Mouse (Mus musculus): ENCODE measurements around the gene Dido1. TPM values are rescaled to one million over a fixed set of nuclear protein-coding genes. Genes with fewer than 3 reads are reported as not detected.
A peak's percentile ranks its signal among the peaks of the same experiment; 100 is the strongest.
"Not testable (repeated sequence)": the region's sequence is repeated elsewhere in the genome, so short reads cannot be mapped to it uniquely, and the experiment has no call there.

Dido1 gene
- polyA plus RNA-seq, 1 experiment from 2014 or later: 16.4 TPM

DNA sequence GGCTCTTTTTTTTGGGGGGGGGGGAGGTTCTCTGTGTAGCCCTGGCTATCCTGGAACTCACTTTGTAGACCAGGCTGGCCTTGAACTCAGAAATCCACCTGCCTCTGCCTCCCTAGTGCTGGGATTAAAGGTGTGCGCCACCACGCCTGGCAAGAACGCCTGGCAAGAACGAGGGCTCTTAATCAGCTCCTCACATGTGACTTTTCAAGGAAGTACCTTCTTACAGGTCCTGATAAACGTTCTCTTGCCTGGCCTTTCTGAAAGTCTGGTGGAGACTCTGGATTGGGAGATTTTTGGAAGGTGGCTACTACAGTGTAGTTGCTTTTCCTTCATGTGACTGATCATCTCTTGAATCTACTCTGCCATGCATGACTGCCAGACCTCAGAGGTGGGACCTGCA, 12.9 kb upstream of the Dido1 start:
- not testable (repeated sequence) for H3K27me3 ChIP-seq (ENCODE audit: control insufficient read depth, insufficient read depth, low read length); ATAC-seq (ENCODE audit: insufficient number of reproducible peaks, insufficient read depth, low FRiP score, low read depth); H3K9ac ChIP-seq (ENCODE audit: low read length); H3K4me2 ChIP-seq (ENCODE audit: low read length); H3K4me3 ChIP-seq (ENCODE audit: control insufficient read depth in 1 of 2, insufficient read depth in 1 of 2, low read depth in 1 of 2, low read length in 2 of 2); H3K9me3 ChIP-seq (ENCODE audit: control insufficient read depth, low read length); H3K27ac ChIP-seq (replicated peaks in 1 of 2; ENCODE audit: control insufficient read depth in 1 of 2, insufficient read depth in 1 of 2, low read depth in 2 of 2, low read length in 2 of 2)
- H3K36me3 ChIP-seq (ENCODE audit: control insufficient read depth, insufficient read depth, low read length): peaks cover 62% of the 10 kb centered on the region
- peaks cover 7 to 10% of the 10 kb centered on the region in 2 experiments; a peak in 2 of 4 replicates for H3K4me1 ChIP-seq (ENCODE audit: control insufficient read depth in 2 of 2, insufficient read depth in 2 of 2, low read length in 2 of 2)
- 77% methylated on average over 5 of the region's 5 CpGs for WGBS

DNA sequence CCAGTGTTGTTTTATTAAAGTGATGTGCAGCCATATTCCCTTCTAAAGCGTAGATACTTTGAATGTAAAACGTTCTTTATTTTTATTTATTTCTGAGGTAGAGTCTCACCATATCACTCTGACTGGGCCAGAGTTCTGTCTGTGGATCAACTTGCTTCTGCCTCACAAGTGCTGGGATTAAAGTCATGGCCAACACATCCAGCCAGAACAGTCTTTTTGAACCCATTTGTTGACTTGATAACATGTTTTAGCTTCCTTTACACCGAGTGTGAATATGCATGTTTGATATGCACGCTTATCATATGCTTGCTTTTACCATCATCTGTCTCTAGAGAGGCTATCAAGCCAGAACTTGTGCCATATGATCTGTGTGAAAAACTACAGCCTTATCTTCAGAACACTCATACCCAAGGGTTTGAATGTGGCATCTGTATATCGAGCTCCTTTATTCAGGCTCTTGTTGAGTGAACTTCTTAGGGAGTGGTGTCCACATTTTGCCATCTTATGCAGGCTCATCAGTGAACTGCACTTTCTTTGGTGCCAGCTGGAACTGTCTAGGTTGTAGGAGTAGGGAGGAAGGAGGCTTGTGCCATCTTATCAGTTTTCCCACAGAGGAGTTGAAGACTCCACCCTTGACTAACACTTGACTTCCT, 2.4 kb upstream of the Dido1 start:
- no peak overlapping the region; the same call in 1 of the 2 replicates for H3K9ac ChIP-seq (ENCODE audit: low read length)
- no peaks in the 10 kb centered on the region for H3K9me3 ChIP-seq (ENCODE audit: control insufficient read depth, low read length)
- H3K4me1 ChIP-seq (ENCODE audit: control insufficient read depth in 2 of 2, insufficient read depth in 2 of 2, low read length in 2 of 2): peaks cover 5 to 20% of the 10 kb centered on the region in 2 experiments
- no peak for ATAC-seq (ENCODE audit: insufficient number of reproducible peaks, insufficient read depth, low FRiP score, low read depth)
- H3K4me3 ChIP-seq (ENCODE audit: control insufficient read depth in 1 of 2, insufficient read depth in 1 of 2, low read depth in 1 of 2, low read length in 2 of 2): no peak overlapping the region
- H3K4me2 ChIP-seq (ENCODE audit: low read length): no peak overlapping the region
- H3K36me3 ChIP-seq (ENCODE audit: control insufficient read depth, insufficient read depth, low read length): peaks cover 34% of the 10 kb centered on the region
- no peaks in the 10 kb centered on the region for H3K27me3 ChIP-seq (ENCODE audit: control insufficient read depth, insufficient read depth, low read length)
- H3K27ac ChIP-seq (replicated peaks in 1 of 2; ENCODE audit: control insufficient read depth in 1 of 2, insufficient read depth in 1 of 2, low read depth in 2 of 2, low read length in 2 of 2): no peak overlapping the region
- 84% methylated on average over 5 of the region's 5 CpGs for WGBS

DNA sequence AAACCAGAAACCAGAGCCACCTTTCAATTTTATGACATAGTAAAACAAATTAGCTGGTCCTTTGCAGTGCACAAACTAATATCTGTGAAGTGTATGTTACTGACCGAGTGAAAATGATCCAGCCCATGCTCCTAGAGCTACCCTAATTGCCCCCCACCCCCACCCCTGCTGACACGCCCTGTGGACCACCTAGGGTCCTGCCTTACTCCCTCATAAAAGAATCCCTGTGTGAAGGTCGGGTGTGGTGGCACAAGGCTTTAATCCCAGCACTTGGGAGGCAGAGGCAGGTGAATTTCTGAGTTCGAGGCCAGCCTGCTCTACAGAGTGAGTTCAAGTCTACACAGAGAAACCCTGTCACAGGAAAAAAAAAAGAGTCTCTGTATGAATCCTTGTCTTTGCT, 1.7 kb upstream of the Dido1 start:
- 66% methylated on average over 4 of the region's 4 CpGs for WGBS
- Histone ChIP-seq H3K9me3 (ENCODE audit: control insufficient read depth, low read length) (no peaks in the 10 kb centered on the region), H3K27me3 (ENCODE audit: control insufficient read depth, insufficient read depth, low read length) (no peaks in the 10 kb centered on the region), H3K36me3 (ENCODE audit: control insufficient read depth, insufficient read depth, low read length) (peaks cover 30% of the 10 kb centered on the region), H3K4me2 (ENCODE audit: low read length) (peak overlapping the region; percentile 89), H3K9ac (ENCODE audit: low read length) (peak overlapping the region; percentile 99), H3K4me3 (ENCODE audit: control insufficient read depth in 1 of 2, insufficient read depth in 1 of 2, low read depth in 1 of 2, low read length in 2 of 2) (peak overlapping the region in 1 of 2 experiments; percentile 100; a peak in 1 of 4 replicates), H3K4me1 (ENCODE audit: control insufficient read depth in 2 of 2, insufficient read depth in 2 of 2, low read length in 2 of 2) (peaks cover 5 to 20% of the 10 kb centered on the region in 2 experiments), H3K27ac (replicated peaks in 1 of 2; ENCODE audit: control insufficient read depth in 1 of 2, insufficient read depth in 1 of 2, low read depth in 2 of 2, low read length in 2 of 2) (no peak overlapping the region)
- no peak for ATAC-seq (ENCODE audit: insufficient number of reproducible peaks, insufficient read depth, low FRiP score, low read depth)

DNA sequence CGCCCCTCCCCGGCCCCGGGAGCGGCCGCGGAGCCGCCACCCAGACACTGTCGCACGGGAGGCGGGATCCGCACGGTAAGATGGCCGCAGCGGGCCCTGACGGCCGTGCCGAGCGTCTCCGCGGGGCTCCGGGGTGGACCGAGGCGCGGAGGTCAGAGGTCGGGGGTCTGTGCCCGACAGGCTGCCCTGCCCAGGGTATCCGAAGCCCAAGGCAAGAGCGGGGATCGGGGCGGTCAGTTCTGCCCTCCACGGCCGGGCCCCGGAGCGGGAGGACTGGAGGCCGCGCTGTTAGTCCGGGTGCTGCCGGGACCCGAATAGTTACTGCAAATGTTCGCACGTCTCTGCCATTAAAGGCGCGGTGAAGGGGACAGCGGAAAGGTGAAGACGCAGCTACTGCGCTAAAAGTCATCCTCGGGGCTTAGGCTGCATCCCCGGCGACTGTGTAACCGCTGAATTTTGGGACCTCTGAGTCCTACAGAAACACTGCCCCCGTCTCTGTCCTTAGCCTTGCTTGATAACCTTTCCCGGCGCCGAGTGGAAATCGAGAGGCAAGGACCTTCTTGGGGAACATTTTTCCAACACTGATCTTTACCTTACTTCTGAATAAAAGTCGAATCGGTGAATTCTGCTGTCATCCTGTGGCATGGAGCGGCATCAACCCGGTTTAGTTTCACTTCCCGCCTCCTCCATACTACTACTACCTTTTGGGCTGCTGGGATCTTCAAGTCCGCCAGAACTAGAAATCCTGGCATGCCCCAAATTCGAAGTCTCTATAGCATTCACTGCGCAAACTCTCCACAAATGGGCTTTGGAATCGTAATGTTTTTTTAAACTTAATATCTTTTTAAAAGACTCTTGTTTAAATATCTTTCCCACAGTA, 717 bp upstream of the Dido1 start:
- H3K27ac ChIP-seq (replicated peaks in 1 of 2; ENCODE audit: control insufficient read depth in 1 of 2, insufficient read depth in 1 of 2, low read depth in 2 of 2, low read length in 2 of 2): peak overlapping the region; percentile 82 to 88
- peak overlapping the region; percentile 89 for H3K4me2 ChIP-seq (ENCODE audit: low read length)
- H3K36me3 ChIP-seq (ENCODE audit: control insufficient read depth, insufficient read depth, low read length): peaks cover 27% of the 10 kb centered on the region
- no peaks in the 10 kb centered on the region for H3K27me3 ChIP-seq (ENCODE audit: control insufficient read depth, insufficient read depth, low read length)
- ATAC-seq (ENCODE audit: insufficient number of reproducible peaks, insufficient read depth, low FRiP score, low read depth): no peak; the same call in none of the 2 replicates
- WGBS: 2% methylated on average over 59 of the region's 64 CpGs
- no peaks in the 10 kb centered on the region for H3K9me3 ChIP-seq (ENCODE audit: control insufficient read depth, low read length)
- peaks cover 5 to 20% of the 10 kb centered on the region in 2 experiments for H3K4me1 ChIP-seq (ENCODE audit: control insufficient read depth in 2 of 2, insufficient read depth in 2 of 2, low read length in 2 of 2)
- H3K9ac ChIP-seq (ENCODE audit: low read length): peak overlapping the region; percentile 99
- H3K4me3 ChIP-seq (ENCODE audit: control insufficient read depth in 1 of 2, insufficient read depth in 1 of 2, low read depth in 1 of 2, low read length in 2 of 2): peak overlapping the region; percentile 76 to 100

DNA sequence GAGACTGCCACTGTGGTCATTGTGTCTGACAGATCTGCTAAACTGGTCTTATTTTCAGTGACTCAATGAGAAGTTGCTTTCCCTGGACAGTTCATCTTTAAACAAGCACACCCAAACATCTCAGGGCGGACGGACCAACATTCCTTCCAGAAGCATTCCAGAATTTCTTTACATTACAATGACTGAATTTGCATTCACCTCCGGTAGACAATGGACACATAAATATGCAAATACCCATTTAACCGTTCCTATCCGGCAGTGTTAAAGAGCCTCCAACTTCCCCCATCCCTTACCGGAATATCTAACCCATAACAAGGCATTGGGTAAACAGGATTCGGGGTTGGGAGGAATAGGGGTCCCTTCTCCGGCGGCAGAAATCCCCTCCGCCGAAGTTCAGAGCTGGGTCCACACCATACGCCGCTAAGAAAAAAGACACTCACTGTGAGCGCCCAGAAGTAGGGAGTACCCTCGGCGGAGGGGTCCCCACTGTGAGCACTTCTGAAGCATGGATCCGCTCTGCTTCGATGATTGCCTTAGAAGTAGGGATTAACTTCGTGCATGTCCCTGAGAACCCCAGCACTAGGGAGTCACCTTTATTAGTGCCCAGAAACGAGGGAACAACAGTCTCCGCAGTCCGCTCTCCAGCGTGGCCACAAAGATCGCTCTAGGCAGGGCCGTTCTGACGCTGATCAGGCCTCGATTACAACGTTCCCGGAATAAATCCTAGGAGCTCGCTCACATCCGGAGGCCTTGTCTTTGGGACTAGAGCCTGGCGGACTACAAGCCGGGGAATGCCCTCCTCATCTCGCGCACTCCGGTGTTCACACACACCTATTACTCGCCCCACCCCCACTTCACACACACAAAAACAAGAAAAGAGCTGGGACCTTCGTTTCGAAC, 526 bp downstream of the Dido1 start:
- H3K9me3 ChIP-seq (ENCODE audit: control insufficient read depth, low read length): no peaks in the 10 kb centered on the region
- H3K9ac ChIP-seq (ENCODE audit: low read length): peak overlapping the region; percentile 99
- peak overlapping the region; percentile 71 to 78 for H3K27ac ChIP-seq (replicated peaks in 1 of 2; ENCODE audit: control insufficient read depth in 1 of 2, insufficient read depth in 1 of 2, low read depth in 2 of 2, low read length in 2 of 2)
- H3K27me3 ChIP-seq (ENCODE audit: control insufficient read depth, insufficient read depth, low read length): no peaks in the 10 kb centered on the region
- H3K4me2 ChIP-seq (ENCODE audit: low read length): peak overlapping the region; percentile 72
- whole genome bisulfite sequencing: under 1% methylated on average over 39 of the region's 39 CpGs
- H3K36me3 ChIP-seq (ENCODE audit: control insufficient read depth, insufficient read depth, low read length): peaks cover 21% of the 10 kb centered on the region
- ATAC-seq (ENCODE audit: insufficient number of reproducible peaks, insufficient read depth, low FRiP score, low read depth): peak; percentile 9; the same call in 1 of the 2 replicates
- peak overlapping the region; percentile 61 to 100 for H3K4me3 ChIP-seq (ENCODE audit: control insufficient read depth in 1 of 2, insufficient read depth in 1 of 2, low read depth in 1 of 2, low read length in 2 of 2)
- H3K4me1 ChIP-seq (ENCODE audit: control insufficient read depth in 2 of 2, insufficient read depth in 2 of 2, low read length in 2 of 2): peaks cover 7 to 30% of the 10 kb centered on the region in 2 experiments

DNA sequence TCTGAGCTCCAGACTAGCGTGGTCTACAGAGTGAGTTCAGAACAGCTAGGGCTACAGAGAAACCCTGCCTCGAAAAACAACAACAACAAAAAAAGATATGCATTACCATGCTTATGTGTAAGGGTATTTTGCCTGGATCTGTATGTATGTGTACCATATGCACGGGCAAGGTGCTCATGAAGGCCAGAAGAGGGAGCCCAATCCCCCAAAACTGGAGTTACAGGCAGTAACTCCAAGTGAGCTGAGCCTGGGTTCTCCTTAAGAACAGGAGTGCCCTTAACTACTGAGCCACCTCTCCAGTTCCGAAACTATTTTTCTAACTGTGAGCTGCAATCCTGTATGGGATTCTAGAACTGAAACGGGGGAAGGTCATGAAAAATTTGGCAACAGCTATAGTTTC, 3.8 kb downstream of the Dido1 start:
- Histone ChIP-seq H3K9ac (ENCODE audit: low read length) (no peak overlapping the region), H3K36me3 (ENCODE audit: control insufficient read depth, insufficient read depth, low read length) (peaks cover 5% of the 10 kb centered on the region; the same call in 1 of the 2 replicates), H3K4me3 (ENCODE audit: control insufficient read depth in 1 of 2, insufficient read depth in 1 of 2, low read depth in 1 of 2, low read length in 2 of 2) (no peak overlapping the region), H3K4me1 (ENCODE audit: control insufficient read depth in 2 of 2, insufficient read depth in 2 of 2, low read length in 2 of 2) (peaks cover 10 to 36% of the 10 kb centered on the region in 2 experiments), H3K4me2 (ENCODE audit: low read length) (no peak overlapping the region), H3K27me3 (ENCODE audit: control insufficient read depth, insufficient read depth, low read length) (no peaks in the 10 kb centered on the region), H3K9me3 (ENCODE audit: control insufficient read depth, low read length) (no peaks in the 10 kb centered on the region), H3K27ac (replicated peaks in 1 of 2; ENCODE audit: control insufficient read depth in 1 of 2, insufficient read depth in 1 of 2, low read depth in 2 of 2, low read length in 2 of 2) (no peak overlapping the region)
- 93% methylated on average over 5 of the region's 5 CpGs for WGBS
- ATAC-seq (ENCODE audit: insufficient number of reproducible peaks, insufficient read depth, low FRiP score, low read depth): no peak

DNA sequence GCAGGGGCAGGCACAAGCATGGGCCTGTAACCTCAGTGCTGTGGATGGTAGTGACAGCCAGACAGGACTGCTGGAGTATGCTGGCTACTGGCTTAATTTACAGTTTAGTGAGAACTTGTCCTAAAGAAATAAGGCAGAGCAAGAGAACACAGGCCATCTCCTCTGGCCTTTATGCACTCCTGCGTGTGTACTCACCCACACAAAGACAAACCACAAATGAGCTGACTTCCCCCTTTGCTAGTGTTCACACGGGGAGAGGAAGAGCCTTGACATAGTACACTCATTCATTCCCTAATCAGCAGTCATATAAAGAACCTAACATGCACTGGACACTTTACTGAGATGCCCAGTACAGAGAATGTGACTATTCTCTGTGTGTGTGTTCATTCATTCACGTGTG, 4.7 kb downstream of the Dido1 start:
- Histone ChIP-seq H3K9ac (ENCODE audit: low read length) (peak overlapping the region; percentile 47), H3K9me3 (ENCODE audit: control insufficient read depth, low read length) (no peaks in the 10 kb centered on the region), H3K36me3 (ENCODE audit: control insufficient read depth, insufficient read depth, low read length) (peaks cover 5% of the 10 kb centered on the region; the same call in 1 of the 2 replicates), H3K27me3 (ENCODE audit: control insufficient read depth, insufficient read depth, low read length) (no peaks in the 10 kb centered on the region), H3K27ac (replicated peaks in 1 of 2; ENCODE audit: control insufficient read depth in 1 of 2, insufficient read depth in 1 of 2, low read depth in 2 of 2, low read length in 2 of 2) (peak overlapping the region in 1 of 2 experiments; percentile 16; a peak in 1 of 4 replicates), H3K4me3 (ENCODE audit: control insufficient read depth in 1 of 2, insufficient read depth in 1 of 2, low read depth in 1 of 2, low read length in 2 of 2) (no peak overlapping the region), H3K4me2 (ENCODE audit: low read length) (no peak overlapping the region), H3K4me1 (ENCODE audit: control insufficient read depth in 2 of 2, insufficient read depth in 2 of 2, low read length in 2 of 2) (peaks cover 10 to 43% of the 10 kb centered on the region in 2 experiments)
- no peak for ATAC-seq (ENCODE audit: insufficient number of reproducible peaks, insufficient read depth, low FRiP score, low read depth)
- WGBS: 72% methylated on average over 3 of the region's 3 CpGs

All from heart, embryonic 14.5 days (tissue).